Mouse (Mus musculus) small intestine, adult 2 months (tissue): Measurements from ENCODE around the gene P2ry14.
"Not testable (repeated sequence)": the region's sequence is repeated elsewhere in the genome, so short reads cannot be mapped to it uniquely, and the experiment has no call there.

Experiments
- CTCF ChIP-seq: fragments of 200-500 bp; IDR thresholded peaks from 2 replicates; pipeline ENCODE4 v1.5.1; 2012; ENCODE audit warnings: low read depth, mild to moderate bottlenecking, control low read depth, inconsistent platforms, low read length, moderate library complexity, mixed read lengths; ENCODE audit not compliant: insufficient replicate concordance, insufficient read length; ENCODE audit errors: extremely low read depth
- POLR2A ChIP-seq: fragments of 200-500 bp; IDR thresholded peaks from 2 replicates; pipeline ENCODE4 v1.6.1; 2012; ENCODE audit warnings: low read depth, mild to moderate bottlenecking, control low read depth, inconsistent platforms, low read length, moderate library complexity

GRCm38 (mm10) chr3:59109834-59110233, 43.6 kb downstream of the P2ry14 start:
- not testable (repeated sequence) for TF ChIP-seq POLR2A, CTCF
